Mouse (Mus musculus) midbrain, embryonic 14.5 days (tissue): ENCODE measurements around the gene Pam. TPM values are rescaled to one million over a fixed set of nuclear protein-coding genes. Genes with fewer than 3 reads are reported as not detected.

Source experiments
- ATAC-seq: fragments of 200-750 bp; cut with Nextera tagmentation; 2 replicates; pipeline ENCODE4 v1.8.0; 2017; ENCODE audit warnings: moderate number of reproducible peaks, moderate library complexity; ENCODE audit not compliant: low FRiP score, low TSS enrichment
- DNase-seq: peaks from one replicate; pipeline ENCODE4 v3.0.0-alpha.2; 2015
- H3K27ac ChIP-seq: fragments of 300-500 bp; sonication (generic); replicated peaks from 2 replicates; pipeline ENCODE4 v1.5.1; 2014; ENCODE audit warnings: mild to moderate bottlenecking, low read depth, low read length, moderate library complexity
- H3K27me3 ChIP-seq: fragments of 300-500 bp; sonication (generic); 2 replicates; pipeline ENCODE4 v1.6.1; 2014; ENCODE audit warnings: low read length, control low read depth, mixed read lengths; ENCODE audit not compliant: control insufficient read depth, insufficient read depth
- H3K36me3 ChIP-seq: fragments of 300-500 bp; sonication (generic); 2 replicates; pipeline ENCODE4 v1.6.1; 2014; ENCODE audit warnings: low read length, control low read depth; ENCODE audit not compliant: control insufficient read depth, insufficient read depth
- H3K4me1 ChIP-seq: fragments of 300-500 bp; sonication (generic); 2 replicates; pipeline ENCODE4 v1.6.1; 2014; ENCODE audit warnings: mild to moderate bottlenecking, antibody characterized with exemption, low read length, control low read depth; ENCODE audit not compliant: control insufficient read depth, insufficient read depth
- H3K4me2 ChIP-seq: fragments of 300-500 bp; sonication (generic); 2 replicates; pipeline ENCODE4 v1.6.1; 2014; ENCODE audit warnings: mild to moderate bottlenecking, low read length, moderate library complexity
- H3K4me3 ChIP-seq: fragments of 300-500 bp; sonication (generic); replicated peaks from 2 replicates; pipeline ENCODE4 v1.5.1; 2014; ENCODE audit warnings: low read depth, low read length
- H3K9ac ChIP-seq: fragments of 300-500 bp; sonication (generic); replicated peaks from 2 replicates; pipeline ENCODE4 v1.6.1; 2014; ENCODE audit warnings: mild to moderate bottlenecking, low read length, moderate library complexity
- H3K9me3 ChIP-seq: fragments of 300-500 bp; sonication (generic); 2 replicates; pipeline ENCODE4 v1.6.1; 2016; ENCODE audit warnings: low read length, control low read depth, mixed read lengths; ENCODE audit not compliant: control insufficient read depth
- WGBS: fragments of 180-500 bp; shearing (Covaris S2); extraction: QIAGEN DNeasy Blood & Tissue Kit; methylation state at CpG from one replicate; pipeline ENCODE4 v1.1.7; 2014; 5-methylcytosine and 5-hydroxymethylcytosine counted together
- polyA plus RNA-seq: library from polyadenylated mRNA; unstranded; fragments of >200 nt; fragmentation: Nextera tagmentation; extraction: Ambion mirVana; gene quantifications from 2 replicates; pipeline ENCODE4 v1.2.1, GENCODE M21; 2014

Gene Pam
- polyA plus RNA-seq, result 47.2 and 51.8 TPM in 2 replicates

DNA sequence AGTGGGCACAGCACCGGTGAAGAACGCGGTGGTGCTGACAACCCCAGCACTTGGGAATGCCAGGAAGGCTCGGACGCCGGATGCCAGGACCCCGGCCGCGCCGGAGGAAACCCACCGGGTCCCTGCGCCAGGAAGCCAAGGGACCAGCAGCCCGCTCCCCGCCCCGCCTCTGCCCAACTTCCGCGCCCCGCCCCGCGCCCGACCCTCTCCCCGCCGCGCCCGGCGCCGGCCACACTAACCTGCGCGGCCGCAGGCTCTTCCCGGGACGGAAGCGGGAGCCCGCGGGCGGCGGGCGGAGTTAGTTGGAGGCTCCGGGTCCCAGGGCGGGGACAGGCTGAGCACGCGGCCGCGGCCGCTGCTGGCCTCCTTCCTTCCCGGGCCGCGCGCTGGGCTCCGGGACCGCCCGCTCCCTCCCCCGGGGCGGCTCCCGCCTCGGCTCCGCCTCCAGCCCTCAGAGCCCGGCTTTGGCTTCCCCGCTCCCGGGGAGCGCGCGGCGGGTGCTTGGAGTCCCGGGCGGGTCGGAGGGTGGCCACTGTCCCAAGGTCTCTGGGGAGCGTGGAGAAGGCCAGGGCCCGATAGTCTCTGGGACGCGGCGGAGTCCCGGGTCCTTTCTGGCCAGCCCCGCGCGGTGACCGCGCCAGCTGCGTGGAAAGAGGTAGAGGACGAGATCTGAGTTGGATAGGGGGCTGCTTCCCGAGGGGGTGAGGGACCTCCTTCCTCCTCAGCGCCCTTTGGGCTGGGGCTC lies at the start of gene Pam:
Gene Pam (minus strand): TSS at position 401 of the 745 bp plus-strand sequence.
- ATAC-seq, result peak; percentile 91
- WGBS, result under 1% methylated on average over 73 of the region's 82 CpGs
- Histone ChIP-seq H3K36me3 (no peaks in the 10 kb centered on the region), H3K9ac (peak within 1 kb of the TSS; percentile 88), H3K4me2 (peak within 1 kb of the TSS; percentile 81), H3K4me1 (peaks cover 20% of the 10 kb centered on the region), H3K4me3 (peak within 1 kb of the TSS; percentile 80), H3K9me3 (no peaks in the 10 kb centered on the region), H3K27me3 (no peaks in the 10 kb centered on the region), H3K27ac (peak within 1 kb of the TSS; percentile 89)
- DNase-seq, result peak; percentile 89

DNA sequence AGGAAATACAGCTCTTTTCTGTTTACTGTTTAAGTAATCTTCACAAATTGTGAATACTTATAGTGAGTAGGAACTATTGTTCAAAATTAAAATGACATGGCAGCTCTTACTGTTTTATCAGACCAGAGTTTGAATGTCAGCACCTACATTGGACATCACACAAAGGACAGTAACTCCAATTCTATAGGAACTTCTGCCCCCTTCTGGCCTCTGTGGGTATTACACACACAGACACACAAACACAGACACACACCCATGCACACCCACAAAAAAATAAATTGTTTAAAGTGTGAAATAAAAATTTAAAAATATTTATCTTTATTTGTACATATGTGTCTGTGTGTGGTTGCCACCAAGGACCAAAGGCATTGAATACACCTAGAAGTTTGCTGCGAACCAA lies 49.4 kb upstream of the Pam start:
- H3K9me3 ChIP-seq, result no peaks in the 10 kb centered on the region
- H3K4me3 ChIP-seq, result no peak overlapping the region

DNA sequence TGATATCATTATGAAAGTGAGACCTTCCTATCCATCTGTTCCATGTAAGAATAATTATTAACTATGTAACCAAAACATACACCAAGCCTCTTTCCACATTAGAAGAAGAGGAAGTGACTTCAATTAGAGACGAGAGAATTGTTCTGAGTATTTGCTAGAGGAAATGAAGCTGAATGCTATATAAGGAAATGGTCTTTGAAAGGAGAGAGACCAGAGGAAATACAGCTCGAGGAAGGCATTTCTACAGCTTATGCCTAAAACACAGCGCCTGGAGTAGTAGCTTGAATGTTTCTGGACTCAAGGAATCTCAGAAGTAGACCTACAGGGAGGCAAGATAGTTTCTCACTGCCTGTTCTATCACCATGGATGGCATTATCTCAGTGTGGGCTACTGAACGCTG lies 35.8 kb upstream of the Pam start:
- no peak overlapping the region for H3K27ac ChIP-seq
- H3K4me2 ChIP-seq, result no peak overlapping the region
- H3K36me3 ChIP-seq, result no peaks in the 10 kb centered on the region
- H3K4me1 ChIP-seq, result peaks cover 3% of the 10 kb centered on the region; the same call in 1 of the 2 replicates
- H3K27me3 ChIP-seq, result no peaks in the 10 kb centered on the region
- DNase-seq, result no peak
- no peak for ATAC-seq
- WGBS, result 89% methylated on average over 4 of the region's 4 CpGs
- H3K4me3 ChIP-seq, result no peak overlapping the region
- H3K9ac ChIP-seq, result no peak overlapping the region
- H3K9me3 ChIP-seq, result no peaks in the 10 kb centered on the region

More for the DNA sequence above, 49.4 kb upstream of the Pam start:
- no peaks in the 10 kb centered on the region for H3K36me3 ChIP-seq
- no peaks in the 10 kb centered on the region for H3K27me3 ChIP-seq
- no peak overlapping the region for H3K4me2 ChIP-seq
- ATAC-seq, result no peak
- DNase-seq, result no peak
- H3K27ac ChIP-seq, result no peak overlapping the region
- WGBS, result 97% methylated on average over 1 of the region's 1 CpGs
- H3K4me1 ChIP-seq, result no peaks in the 10 kb centered on the region
- no peak overlapping the region for H3K9ac ChIP-seq

DNA sequence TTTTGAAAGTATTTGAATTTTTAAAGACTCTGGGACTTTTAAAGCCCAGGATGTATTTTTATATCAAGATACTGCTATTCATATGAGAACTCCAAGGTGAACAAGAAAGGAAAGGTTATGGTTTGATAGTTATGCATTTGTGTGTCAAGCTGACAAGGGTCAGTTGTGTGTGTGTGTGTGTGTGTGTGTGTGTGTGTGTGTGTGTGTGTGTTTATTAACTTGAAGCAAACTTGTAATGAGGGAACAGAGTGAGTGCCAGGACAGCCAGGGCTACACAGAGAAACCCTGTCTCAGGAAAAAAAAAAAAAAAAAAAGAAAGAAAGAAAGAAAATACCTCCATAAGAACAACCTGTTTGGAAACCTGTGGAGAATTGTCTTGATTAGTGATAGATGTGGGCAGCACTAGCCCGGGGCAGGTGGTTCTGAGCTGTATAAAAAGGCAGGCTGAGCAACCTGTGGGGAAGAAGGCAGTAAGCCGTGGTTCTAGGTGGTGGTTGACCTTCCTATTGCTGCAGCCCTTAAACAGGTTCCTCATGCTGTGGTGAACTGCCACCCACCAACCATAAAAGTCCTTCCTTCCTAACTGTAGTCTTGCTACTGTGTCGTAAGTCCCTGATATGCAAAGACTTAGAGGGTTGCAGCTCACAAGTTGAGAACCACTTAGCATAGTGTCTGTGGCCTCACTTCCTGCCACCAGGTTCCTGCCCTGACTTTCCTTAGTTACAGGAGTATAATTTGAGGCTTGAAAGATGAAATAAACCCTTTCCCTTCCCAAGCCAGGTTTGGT lies 34.3 kb upstream of the Pam start:
- Histone ChIP-seq H3K9me3 (no peaks in the 10 kb centered on the region), H3K9ac (no peak overlapping the region), H3K27me3 (no peaks in the 10 kb centered on the region), H3K27ac (no peak overlapping the region), H3K36me3 (no peaks in the 10 kb centered on the region), H3K4me3 (no peak overlapping the region), H3K4me2 (no peak overlapping the region), H3K4me1 (peaks cover 3% of the 10 kb centered on the region; the same call in 1 of the 2 replicates)
- 91% methylated on average over 3 of the region's 3 CpGs for WGBS
- ATAC-seq, result no peak
- no peak for DNase-seq

DNA sequence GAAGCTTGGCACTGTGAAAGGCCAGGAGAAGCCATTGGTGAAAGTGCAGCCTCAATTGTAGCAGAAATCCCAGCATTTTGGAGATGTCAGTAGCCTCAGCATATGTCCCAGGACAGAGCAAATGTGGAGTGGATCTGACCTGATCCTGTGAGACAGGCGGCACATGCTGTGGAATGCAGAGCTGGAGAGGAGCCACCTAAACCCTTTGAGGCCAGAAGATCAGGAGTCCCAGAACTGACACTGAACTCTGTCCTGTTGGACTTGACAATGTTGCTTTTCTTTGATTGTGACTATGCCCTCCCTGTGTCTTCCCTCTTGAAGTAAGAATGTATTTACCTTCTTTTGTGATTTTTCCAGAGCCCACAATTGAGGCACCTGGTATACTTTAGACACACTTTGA lies 33.7 kb upstream of the Pam start:
- Histone ChIP-seq H3K9me3 (no peaks in the 10 kb centered on the region), H3K4me3 (no peak overlapping the region), H3K27ac (no peak overlapping the region), H3K9ac (no peak overlapping the region), H3K36me3 (no peaks in the 10 kb centered on the region), H3K4me1 (peaks cover 3% of the 10 kb centered on the region; the same call in 1 of the 2 replicates), H3K27me3 (no peaks in the 10 kb centered on the region), H3K4me2 (no peak overlapping the region)
- DNase-seq, result no peak
- no peak for ATAC-seq
- 92% methylated on average over 1 of the region's 1 CpGs for WGBS

DNA sequence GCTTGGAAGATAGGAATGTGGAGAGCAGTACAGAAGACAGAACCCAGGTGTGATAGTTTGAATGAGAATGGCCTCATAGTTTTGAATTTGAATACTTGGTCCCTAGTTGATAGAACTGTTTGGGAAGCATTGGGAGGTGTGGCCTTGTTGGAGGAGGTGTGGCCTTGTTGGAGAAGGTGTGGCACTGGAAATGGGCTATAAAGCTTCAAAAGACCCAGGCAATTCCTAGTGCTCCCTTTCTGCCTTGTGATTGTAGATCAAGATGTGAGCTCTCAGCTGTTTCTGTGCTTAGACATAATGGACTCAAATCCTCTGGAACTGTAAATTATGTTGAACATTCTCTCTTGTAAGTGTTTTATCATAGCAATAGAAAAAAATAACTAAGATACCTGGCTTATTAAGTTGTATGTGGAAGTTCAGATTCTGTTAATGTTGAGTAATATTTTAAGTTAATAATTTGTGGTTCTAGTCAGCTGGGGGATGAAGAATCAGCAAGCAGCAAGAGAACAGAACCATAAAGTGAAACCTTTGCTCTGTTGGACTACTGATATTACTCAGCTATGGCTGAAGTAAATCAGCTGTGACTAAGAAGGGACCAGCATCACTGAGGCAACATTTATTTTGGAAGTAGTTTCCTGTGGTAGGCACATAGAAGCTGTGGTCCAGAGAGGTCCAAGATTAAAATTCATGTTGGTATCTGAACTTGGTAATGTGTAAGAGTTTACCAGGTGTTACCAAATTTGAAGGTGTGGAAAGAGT lies 33.1 kb upstream of the Pam start:
- peaks cover 3% of the 10 kb centered on the region; the same call in 1 of the 2 replicates for H3K4me1 ChIP-seq
- no peak overlapping the region for H3K9ac ChIP-seq
- H3K4me3 ChIP-seq, result no peak overlapping the region
- DNase-seq (no peak), ATAC-seq (no peak)
- no peaks in the 10 kb centered on the region for H3K27me3 ChIP-seq
- H3K4me2 ChIP-seq, result no peak overlapping the region
- H3K9me3 ChIP-seq, result no peaks in the 10 kb centered on the region
- H3K27ac ChIP-seq, result no peak overlapping the region
- H3K36me3 ChIP-seq, result no peaks in the 10 kb centered on the region

DNA sequence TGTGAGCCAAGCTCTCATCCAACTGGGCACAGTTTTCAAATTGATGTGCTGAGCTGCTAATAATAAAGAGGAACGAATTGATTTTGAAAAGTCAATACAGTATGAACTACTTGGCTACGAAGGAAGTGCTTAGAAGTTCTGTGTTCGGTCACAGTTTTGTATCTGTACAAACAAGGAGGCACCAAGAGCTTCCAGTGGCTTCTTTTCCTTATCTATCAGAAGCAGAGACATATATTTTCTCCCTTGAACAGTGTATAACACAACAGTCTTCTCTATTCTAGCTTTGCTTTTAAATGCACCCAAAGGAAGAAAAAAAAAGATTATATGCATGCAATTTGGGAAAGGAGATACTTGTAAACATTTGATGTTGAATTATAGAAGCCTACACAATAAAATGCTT lies 30.8 kb upstream of the Pam start:
- H3K4me1 ChIP-seq, result no peaks in the 10 kb centered on the region
- H3K4me2 ChIP-seq, result no peak overlapping the region

DNA sequence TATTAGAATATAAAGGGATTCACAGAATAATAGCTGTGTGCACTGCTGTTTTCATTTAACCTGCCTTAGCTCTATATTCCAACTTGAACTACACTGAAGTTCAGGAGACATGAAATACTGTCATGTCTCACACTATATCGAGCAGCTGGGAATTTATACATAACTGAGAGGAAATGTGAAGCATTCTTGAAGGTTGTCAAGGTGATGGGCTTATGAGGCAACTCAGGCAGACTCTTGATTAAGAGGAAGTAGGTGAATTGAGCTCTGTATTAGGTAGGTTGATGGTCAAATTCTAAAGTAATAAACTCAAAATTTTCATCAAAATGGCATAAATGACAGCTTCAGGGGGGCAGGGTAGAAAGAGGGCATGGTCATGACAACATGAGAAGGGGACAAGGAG lies 29.3 kb upstream of the Pam start:
- H3K9me3 ChIP-seq, result no peaks in the 10 kb centered on the region
- H3K36me3 ChIP-seq, result no peaks in the 10 kb centered on the region
- no peak overlapping the region for H3K9ac ChIP-seq
- H3K27ac ChIP-seq, result no peak overlapping the region
- ATAC-seq, result no peak
- H3K27me3 ChIP-seq, result no peaks in the 10 kb centered on the region
- H3K4me2 ChIP-seq, result no peak overlapping the region
- no peak for DNase-seq
- 25% methylated on average over 1 of the region's 1 CpGs for WGBS
- no peak overlapping the region for H3K4me3 ChIP-seq
- H3K4me1 ChIP-seq, result no peaks in the 10 kb centered on the region

More for the DNA sequence above, 30.8 kb upstream of the Pam start:
- Histone ChIP-seq H3K27me3 (no peaks in the 10 kb centered on the region), H3K9ac (no peak overlapping the region), H3K36me3 (no peaks in the 10 kb centered on the region), H3K27ac (no peak overlapping the region), H3K4me3 (no peak overlapping the region), H3K9me3 (no peaks in the 10 kb centered on the region)
- no peak for ATAC-seq
- WGBS, result 82% methylated on average over 3 of the region's 3 CpGs
- no peak for DNase-seq
